Mouse (Mus musculus): ENCODE results near the gene Spsb1.

The Spsb1 gene

GRCm38 (mm10) chr4:149882139-149882916, 72.5 kb downstream of the Spsb1 start:
- no peak for DNase-seq

DNA sequence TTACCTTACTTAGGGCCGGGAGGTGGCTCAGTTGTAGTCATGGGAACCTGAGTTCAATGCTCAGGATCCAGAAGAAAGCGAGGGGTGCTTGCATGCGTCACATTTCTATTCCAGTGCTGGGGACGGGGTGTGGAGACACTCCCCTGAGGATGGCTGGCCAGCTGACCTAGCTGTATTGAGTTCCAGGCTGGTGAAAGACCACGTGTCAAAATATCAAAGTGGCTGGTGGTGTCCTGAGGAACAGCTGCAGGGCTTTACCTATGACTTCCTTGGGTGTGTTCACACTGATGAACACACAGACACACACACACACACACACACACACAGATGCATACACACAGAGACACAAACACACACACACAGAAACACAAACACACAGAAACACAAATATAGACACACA, 73.9 kb downstream of the Spsb1 start:
- no peak for DNase-seq

DNA sequence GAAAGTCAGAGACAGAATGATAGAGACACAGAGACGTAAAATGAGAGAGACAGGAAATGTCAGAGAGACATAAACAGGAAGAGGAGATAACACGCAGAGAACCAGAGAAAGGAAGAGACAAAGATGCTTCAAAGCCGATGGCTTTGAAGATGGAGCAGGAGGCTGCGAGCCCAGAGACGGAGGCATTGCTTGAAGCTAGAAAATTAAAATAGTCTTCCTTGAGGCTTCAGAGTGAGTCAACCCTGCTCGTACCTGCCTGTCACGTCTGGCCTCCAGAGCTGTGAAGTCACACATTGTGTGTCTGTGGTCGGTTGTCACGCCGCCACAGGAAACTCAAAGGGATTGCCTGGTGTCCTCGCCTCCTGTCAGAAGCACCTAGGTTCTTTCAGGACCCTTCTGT, 74.9 kb downstream of the Spsb1 start:
- DNase-seq: no peak

DNA sequence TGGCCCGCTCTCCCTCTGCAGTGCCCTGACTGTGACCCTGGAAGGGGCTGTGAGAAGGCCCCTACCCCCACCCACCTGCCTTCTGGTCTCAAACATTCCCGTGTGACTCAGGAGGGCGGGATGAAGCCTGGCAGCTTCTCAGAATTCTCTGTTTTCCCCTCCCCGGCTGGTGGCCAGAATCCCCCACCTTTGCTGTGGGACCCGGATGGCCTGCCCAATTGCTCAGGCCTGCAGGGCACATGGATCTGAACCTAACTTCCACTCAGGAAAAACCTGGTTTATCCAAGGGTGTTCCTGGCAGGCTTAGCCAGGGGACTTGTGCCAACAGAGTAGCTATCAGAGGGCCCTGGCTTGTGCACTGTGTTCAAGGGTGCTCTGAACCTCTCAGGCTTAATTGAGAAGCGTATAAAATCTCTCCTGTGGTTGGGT, 76.8 kb downstream of the Spsb1 start:
- DNase-seq: peak; percentile 76 to 84

DNA sequence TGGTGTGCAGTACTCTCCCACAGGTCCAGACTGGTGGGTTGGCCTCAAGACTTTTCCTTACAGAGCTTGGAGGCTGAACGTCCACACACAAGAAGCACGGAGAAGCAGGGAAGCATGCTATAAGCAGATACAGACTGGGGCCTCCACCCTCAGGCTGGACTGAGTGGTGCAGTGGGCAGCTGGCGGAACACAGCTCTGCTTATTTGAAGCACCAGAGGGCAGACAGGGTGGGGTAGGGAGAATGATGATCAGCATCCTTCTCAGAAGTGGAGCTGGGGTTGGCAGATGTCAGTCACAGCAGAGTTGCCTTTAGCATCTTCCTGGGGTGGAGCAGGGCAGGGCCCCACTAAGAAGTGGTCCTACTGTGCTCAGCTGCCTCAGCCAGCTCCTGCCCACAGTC, 77.6 kb downstream of the Spsb1 start:
- DNase-seq: peak in 1 of 2 experiments; percentile 32

GRCm38 (mm10) chr4:149876761-149877160, 78.1 kb downstream of the Spsb1 start:
- peak; percentile 60 to 62 for DNase-seq

GRCm38 (mm10) chr4:149875986-149876501, 78.8 kb downstream of the Spsb1 start:
- peak; percentile 87 to 95 for DNase-seq

- no peak for DNase-seq
Observed at GRCm38 (mm10) chr4:149875296-149875695, 79.5 kb downstream of the Spsb1 start.

GRCm38 (mm10) chr4:149872236-149872635, 82.6 kb downstream of the Spsb1 start:
- no peak for DNase-seq

DNA sequence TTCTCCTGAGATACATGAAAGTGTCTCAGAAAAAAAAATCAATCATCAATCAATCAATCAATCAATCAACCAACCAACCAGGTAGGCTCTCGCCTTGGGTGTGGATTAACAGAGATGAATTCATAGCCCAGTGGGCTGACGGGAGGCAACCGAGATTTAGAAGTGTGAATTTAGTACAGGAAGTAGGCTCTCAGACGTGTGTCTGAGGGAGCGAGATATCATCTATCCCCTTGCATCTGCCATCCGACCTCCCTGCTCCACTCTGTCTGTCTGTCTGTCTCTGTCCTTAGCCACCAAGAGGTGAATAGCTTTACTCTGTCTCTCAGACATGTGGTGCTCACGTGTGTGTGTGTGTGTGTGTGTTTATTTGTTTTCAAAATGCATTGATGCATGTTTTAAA, 83.3 kb downstream of the Spsb1 start:
- no peak for DNase-seq

DNA sequence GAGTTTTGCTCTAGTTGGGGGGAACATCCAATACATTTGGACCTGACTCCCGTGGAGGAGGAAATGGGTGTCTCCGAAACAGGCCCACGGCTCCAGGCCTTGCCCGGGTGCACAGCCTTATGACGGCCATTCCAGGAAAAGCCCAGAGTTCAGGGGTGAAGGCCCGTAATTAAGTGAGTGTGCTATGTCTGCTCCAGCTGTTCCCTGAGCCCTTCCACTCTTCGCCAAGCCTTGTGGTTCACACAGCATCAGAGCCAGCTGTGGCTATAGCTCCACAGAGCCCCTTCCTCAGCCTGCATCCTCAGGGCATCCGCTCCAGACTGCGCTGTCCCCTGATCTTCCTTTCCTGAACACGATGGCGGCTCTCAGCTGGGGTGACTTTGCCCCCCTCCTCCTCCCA, 83.8 kb downstream of the Spsb1 start:
- DNase-seq: no peak

- DNase-seq: no peak
Observed at GRCm38 (mm10) chr4:149870412-149870811, 84.4 kb downstream of the Spsb1 start.

GRCm38 (mm10) chr4:149868725-149869124, 86.1 kb downstream of the Spsb1 start:
- no peak for DNase-seq

DNA sequence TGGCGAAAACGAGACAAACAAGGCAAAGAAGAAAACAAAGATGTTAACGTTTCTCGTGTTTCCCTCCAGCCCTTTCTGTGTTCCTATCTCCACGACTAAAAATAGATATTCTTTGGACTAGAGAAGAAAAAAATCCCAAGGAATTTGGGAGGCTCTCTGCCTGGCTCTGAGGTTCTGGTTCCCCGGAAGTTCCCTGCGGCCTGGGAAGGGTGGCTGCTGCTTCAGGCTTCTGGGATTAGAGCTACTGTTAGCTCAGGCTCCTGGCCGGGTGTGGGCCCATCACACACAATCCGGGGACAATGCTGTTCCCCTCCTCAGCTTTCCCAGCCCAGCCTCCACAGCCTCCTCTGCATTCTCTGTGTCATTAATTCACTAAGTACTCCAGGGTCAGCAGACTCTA, 86.8 kb downstream of the Spsb1 start:
- DNase-seq: no peak

DNA sequence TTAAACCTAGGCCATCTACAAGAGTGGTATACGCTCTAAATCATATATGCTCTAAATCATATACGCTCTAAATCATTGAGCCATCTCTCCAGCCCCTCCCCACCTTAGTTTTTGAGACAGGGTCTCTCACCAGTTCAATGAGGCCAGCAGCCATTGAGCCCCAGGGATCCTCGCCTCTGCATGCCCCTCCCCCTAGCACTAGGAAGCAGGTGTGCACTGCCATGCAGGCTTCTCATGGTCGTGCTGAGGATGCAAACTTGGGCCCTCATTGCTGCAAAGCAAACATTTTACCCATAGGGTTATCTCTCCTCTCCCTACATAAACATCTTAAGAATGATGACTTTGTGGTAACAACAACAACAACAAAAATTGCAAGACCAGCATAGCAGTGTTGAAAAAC, 87.5 kb downstream of the Spsb1 start:
- no peak for DNase-seq

- peak; percentile 65 to 73 for DNase-seq
Observed at GRCm38 (mm10) chr4:149864395-149864794, 90.4 kb downstream of the Spsb1 start.

- no peak for DNase-seq
Observed at GRCm38 (mm10) chr4:149863522-149863921, 91.3 kb downstream of the Spsb1 start.

- DNase-seq: no peak
Observed at GRCm38 (mm10) chr4:149860393-149860792, 94.5 kb downstream of the Spsb1 start.

DNA sequence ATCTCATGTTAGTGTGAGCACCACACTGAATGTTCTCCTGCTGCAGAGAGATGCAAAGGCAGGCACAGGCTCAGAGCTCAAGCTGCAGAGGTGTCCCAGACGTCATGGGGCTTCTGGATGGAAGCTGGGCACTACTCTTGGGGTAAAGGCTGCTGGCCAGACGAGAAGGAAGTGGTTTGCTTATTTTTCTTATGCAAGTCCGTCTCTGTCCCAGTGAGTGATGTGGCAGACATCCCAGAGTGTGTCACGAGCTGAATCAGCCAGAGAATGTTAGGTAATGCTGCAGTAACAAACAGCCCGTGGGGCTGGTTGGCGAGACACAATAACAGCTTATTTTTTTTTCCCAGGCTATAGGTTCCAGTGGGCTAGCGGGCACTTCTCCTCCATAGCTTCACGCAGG, 96.3 kb downstream of the Spsb1 start:
- DNase-seq: no peak

DNA sequence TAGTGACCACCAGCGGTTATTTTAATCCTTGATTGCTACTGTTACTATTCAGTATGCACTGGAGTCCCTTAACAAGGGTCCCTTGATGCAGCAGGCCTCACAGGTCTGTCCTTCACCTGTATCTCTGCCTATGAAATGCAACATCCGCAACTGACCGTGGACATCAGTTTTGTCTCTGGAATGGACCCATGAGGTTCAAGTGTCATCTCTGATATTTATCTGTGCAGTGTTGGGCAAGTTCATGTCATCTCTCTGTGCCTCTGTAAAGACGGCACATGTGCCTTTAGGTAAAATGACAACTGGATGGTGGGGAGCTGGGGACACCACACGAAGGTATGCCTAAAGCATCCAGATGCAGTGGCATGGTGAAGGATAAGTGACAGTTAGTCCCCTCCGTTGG, 96.7 kb downstream of the Spsb1 start:
- no peak for DNase-seq

GRCm38 (mm10) chr4:149857688-149858087, 97.2 kb downstream of the Spsb1 start:
- no peak for DNase-seq

DNA sequence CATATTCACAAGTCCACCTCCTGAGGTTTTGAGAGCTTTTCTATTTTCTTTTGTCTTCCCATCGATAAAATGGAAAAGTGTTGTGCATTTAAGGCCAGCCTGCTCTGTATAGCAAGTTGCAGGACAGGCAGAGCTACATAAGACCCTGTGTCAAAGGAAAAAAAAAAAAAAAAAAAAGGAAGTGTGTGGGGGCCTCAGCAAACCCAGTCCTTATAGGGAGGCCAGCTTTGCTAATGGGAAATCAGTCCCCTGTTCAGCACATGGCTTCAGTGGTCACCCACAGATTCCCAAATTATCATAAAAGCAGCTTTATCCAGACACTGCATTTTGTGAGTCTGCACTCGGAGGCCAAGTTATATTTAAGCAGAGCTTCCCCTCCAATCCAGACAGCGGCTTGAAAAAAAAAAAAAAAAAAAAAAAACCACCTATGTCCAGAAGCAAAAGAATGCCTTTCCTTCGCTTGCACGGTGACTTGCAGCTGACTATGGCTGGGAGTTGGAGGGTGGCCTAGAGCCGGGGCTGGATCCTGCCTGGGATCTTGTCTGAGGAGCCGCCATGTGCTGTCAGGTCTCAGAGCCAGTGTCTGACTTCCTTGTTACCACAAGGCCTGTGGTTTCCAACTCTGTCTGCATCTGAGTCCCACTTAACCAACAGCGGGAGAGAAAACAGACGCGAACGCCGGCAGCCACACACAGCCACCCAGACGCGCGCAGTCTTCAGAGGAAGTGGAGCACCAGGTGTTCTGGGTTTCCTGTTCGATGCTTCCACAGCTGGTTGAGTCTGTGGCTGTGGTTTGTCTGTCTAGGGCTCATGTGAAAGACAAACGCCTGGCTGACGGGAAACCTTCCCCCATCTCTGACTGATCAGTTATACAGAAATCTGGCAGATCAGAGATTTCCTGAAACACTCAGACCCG, 98.7 kb downstream of the Spsb1 start:
- no peak for DNase-seq

DNA sequence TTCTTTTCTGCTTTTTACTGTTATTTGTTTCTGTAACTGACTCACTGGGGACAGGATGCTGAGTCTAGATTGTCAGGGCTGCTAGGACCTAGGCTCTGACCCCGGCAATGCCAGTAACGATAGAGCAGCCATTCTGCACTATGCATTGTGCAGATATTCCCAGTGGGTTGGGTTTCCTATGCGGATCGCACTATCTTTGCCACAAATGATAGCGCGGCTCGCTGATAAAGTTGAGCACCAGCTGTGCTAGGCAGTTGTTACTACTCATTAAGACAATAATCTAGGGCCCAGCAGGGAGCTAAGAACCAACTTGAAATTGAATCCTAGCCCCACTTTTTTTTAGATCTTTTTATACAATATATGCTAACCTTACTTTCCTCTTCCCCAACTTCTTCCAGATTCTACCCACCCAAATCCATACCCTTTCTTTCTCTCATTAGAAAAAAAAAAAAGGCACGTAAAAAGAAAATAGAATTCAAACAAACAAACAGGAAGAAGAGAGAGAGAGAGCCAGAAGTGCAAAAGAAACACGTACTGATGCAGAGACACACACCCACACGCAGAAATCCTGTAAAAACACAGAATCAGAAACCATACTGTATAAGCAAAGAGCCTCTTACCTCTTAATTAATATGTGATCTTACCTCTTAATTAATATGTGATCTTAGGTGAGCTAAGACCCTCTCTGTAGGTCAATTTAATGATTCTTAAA, 99.5 kb downstream of the Spsb1 start:
- no peak for DNase-seq
